Mouse (Mus musculus) heart, postnatal 10 days (tissue): ENCODE measurements at regions not wholly inside any gene's neighbourhood (a gene's known extent, or its start where the extent isn't known, plus 50 kb on each side); places are given as distances from the start of the nearest gene placed in this dataset.
"Not testable (repeated sequence)": the region's sequence is repeated elsewhere in the genome, so short reads cannot be mapped to it uniquely, and the experiment has no call there.

Experiments used
- DNase-seq, 2 experiments: peaks; one replicate each; pipeline ENCODE4 v3.0.0; 2021
- intact Hi-C: fragments of 180-260 bp; cut with DNase I; formaldehyde crosslinking; loops from one replicate; pipeline ENCODE4 v1.15.1; 2025

- intact Hi-C loops = no loop called here
Measured at GRCm38 (mm10) chr12:64788761-64789160, 128.9 kb upstream of the Gm527 start.

GRCm38 (mm10) chr12:64808492-64808891 lies 109.2 kb upstream of the Gm527 start:
- DNase-seq, intact Hi-C loops: not testable (repeated sequence)

More at GRCm38 (mm10) chr12:64788761-64789160, 128.9 kb upstream of the Gm527 start:
- no peak for DNase-seq

GRCm38 (mm10) chr12:64810081-64810480 lies 107.6 kb upstream of the Gm527 start:
- DNase-seq = no peak
- intact Hi-C loops = no loop called here

GRCm38 (mm10) chr12:64815871-64816270 lies 101.8 kb upstream of the Gm527 start:
- intact Hi-C loops = no loop called here
- DNase-seq = no peak

GRCm38 (mm10) chr12:64817056-64817810 lies 100.5 kb upstream of the Gm527 start:
- intact Hi-C loops = no loop called here
- DNase-seq = peak; percentile 21 to 25

- no peak for DNase-seq
- intact Hi-C loops = no loop called here
Measured at GRCm38 (mm10) chr12:64820722-64821121, 97.0 kb upstream of the Gm527 start.

- intact Hi-C loops = no loop called here
- DNase-seq = peak; percentile 12 to 40
Measured at GRCm38 (mm10) chr12:64829662-64830249, 88.0 kb upstream of the Gm527 start.

GRCm38 (mm10) chr12:64832313-64833151 lies 85.2 kb upstream of the Gm527 start:
- intact Hi-C loops = no loop called here
- DNase-seq = no peak

GRCm38 (mm10) chr12:64857709-64858108 lies 60.0 kb upstream of the Gm527 start:
- no peak for DNase-seq
- intact Hi-C loops = no loop called here
